Mouse (Mus musculus) gastrocnemius, adult 2 months (tissue): ENCODE data around the gene Ybx1. TPM values are rescaled to one million over a fixed set of nuclear protein-coding genes. Genes with fewer than 3 reads are reported as not detected.
"Not testable (repeated sequence)": the region's sequence is repeated elsewhere in the genome, so short reads cannot be mapped to it uniquely, and the experiment has no call there.

Experiments used
- DNase-seq: peaks from one replicate; pipeline ENCODE4 v3.0.0; 2022
- H3K27ac ChIP-seq: fragments of 200-600 bp; 2 replicates; pipeline ENCODE4 v1.8.1; 2022; ENCODE audit warnings: mild to moderate bottlenecking
- H3K4me3 ChIP-seq: fragments of 200-600 bp; 2 replicates; pipeline ENCODE4 v1.8.1; 2022; ENCODE audit warnings: mild to moderate bottlenecking, moderate library complexity
- CTCF ChIP-seq: fragments of 200-600 bp; IDR thresholded peaks from 2 replicates; pipeline ENCODE4 v1.8.1; 2022; ENCODE audit warnings: antibody characterized with exemption, mild to moderate bottlenecking, moderate library complexity
- intact Hi-C: fragments of 180-260 bp; cut with DNase I; formaldehyde crosslinking; loops from one replicate; pipeline ENCODE4 v1.15.1; 2025
- total RNA-seq, 2 experiments: library from RNA; stranded (reverse); gene quantifications; 2 replicates each; pipeline ENCODE4 v1.2.3; 2021

Ybx1 gene
- total RNA-seq, 2 experiments from 2014 or later: 664 to 696 TPM

GRCm38 (mm10) chr4:119295134-119295453 is 690 bp upstream of the Ybx1 start:
- DNase-seq: no peak
- no peak for TF ChIP-seq CTCF
- intact Hi-C loops: loop anchor here (2.0 kb wide), 1 partner anchor 26 kb away; the partner anchor contains the start of gene Ppih
- Histone ChIP-seq H3K4me3 (peak overlapping the region; percentile 96), H3K27ac (peak overlapping the region; percentile 97)

- H3K27ac ChIP-seq: peak overlapping the region; percentile 97
- H3K4me3 ChIP-seq: peak overlapping the region; percentile 96
- intact Hi-C loops: loop anchor here (2.0 to 5.0 kb wide), 2 partner anchors 27 to 46 kb away; partner anchors contain the start of gene Ppih
- peak; percentile 28 for DNase-seq
- no peak for TF ChIP-seq CTCF
Observed at GRCm38 (mm10) chr4:119293574-119294258, 688 bp downstream of the Ybx1 start.

GRCm38 (mm10) chr4:119292771-119293573 is 1.4 kb downstream of the Ybx1 start:
- peak overlapping the region; percentile 96 for H3K4me3 ChIP-seq
- TF ChIP-seq CTCF: no peak
- peak overlapping the region; percentile 97 for H3K27ac ChIP-seq
- DNase-seq: peak; percentile 67
- intact Hi-C loops: loop anchor here (5.0 kb wide), 1 partner anchor 46 kb away; no protein-coding TSS in a partner anchor

- intact Hi-C loops: loop anchor here (5.0 kb wide), 1 partner anchor 45 kb away; no protein-coding TSS in a partner anchor
- DNase-seq: no peak
- TF ChIP-seq CTCF: no peak
- Histone ChIP-seq H3K4me3 (peak overlapping the region; percentile 96), H3K27ac (0 out of 2 replicates have a peak overlapping the region, but pooled peaks have one; percentile 28)
Observed at GRCm38 (mm10) chr4:119291921-119292320, 2.5 kb downstream of the Ybx1 start.

- no peak for TF ChIP-seq CTCF
- H3K4me3 ChIP-seq: no peak overlapping the region
- intact Hi-C loops: no loop called here
- no peak overlapping the region; the same call in 1 of the 2 replicates for H3K27ac ChIP-seq
- no peak for DNase-seq
Observed at GRCm38 (mm10) chr4:119285336-119285735, 9.1 kb downstream of the Ybx1 start.

GRCm38 (mm10) chr4:119284861-119285260 is 9.5 kb downstream of the Ybx1 start:
- intact Hi-C loops: no loop called here
- no peak for TF ChIP-seq CTCF
- Histone ChIP-seq H3K27ac (no peak overlapping the region), H3K4me3 (no peak overlapping the region)
- DNase-seq: no peak

GRCm38 (mm10) chr4:119278784-119279183 is 15.6 kb downstream of the Ybx1 start:
- H3K27ac ChIP-seq, DNase-seq, H3K4me3 ChIP-seq, intact Hi-C loops: not testable (repeated sequence)

GRCm38 (mm10) chr4:119275726-119276125 is 18.7 kb downstream of the Ybx1 start:
- no peak for DNase-seq
- peak overlapping the region; percentile 24; the same call in 1 of the 2 replicates for H3K4me3 ChIP-seq
- H3K27ac ChIP-seq: peak overlapping the region; percentile 87
- intact Hi-C loops: no loop called here
- TF ChIP-seq CTCF: no peak

GRCm38 (mm10) chr4:119275226-119275625 is 19.2 kb downstream of the Ybx1 start:
- peak overlapping the region; percentile 87 for H3K27ac ChIP-seq

GRCm38 (mm10) chr4:119274627-119275026 is 19.8 kb downstream of the Ybx1 start:
- intact Hi-C loops: no loop called here
- TF ChIP-seq CTCF: no peak
- Histone ChIP-seq H3K27ac (peak overlapping the region; percentile 87), H3K4me3 (peak overlapping the region; percentile 32; the same call in 1 of the 2 replicates)
- DNase-seq: no peak

More at GRCm38 (mm10) chr4:119275226-119275625, 19.2 kb downstream of the Ybx1 start:
- TF ChIP-seq CTCF: peak; percentile 8; the same call in 1 of the 2 replicates
- DNase-seq: no peak
- peak overlapping the region; percentile 32; the same call in 1 of the 2 replicates for H3K4me3 ChIP-seq
- intact Hi-C loops: no loop called here

GRCm38 (mm10) chr4:119266606-119267005 is 27.8 kb downstream of the Ybx1 start:
- intact Hi-C loops: no loop called here
- DNase-seq: no peak
- Histone ChIP-seq H3K4me3 (no peak overlapping the region), H3K27ac (peak overlapping the region; percentile 31; the same call in 1 of the 2 replicates)
- no peak for TF ChIP-seq CTCF

GRCm38 (mm10) chr4:119263459-119263858 is 30.9 kb downstream of the Ybx1 start:
- no peak for TF ChIP-seq CTCF
- Histone ChIP-seq H3K27ac (peak overlapping the region; percentile 80), H3K4me3 (no peak overlapping the region)
- no peak for DNase-seq
- intact Hi-C loops: no loop called here

- TF ChIP-seq CTCF: no peak
Observed at GRCm38 (mm10) chr4:119262483-119262882, 31.9 kb downstream of the Ybx1 start.

More at GRCm38 (mm10) chr4:119262483-119262882, 31.9 kb downstream of the Ybx1 start:
- intact Hi-C loops: no loop called here
- DNase-seq: no peak
- Histone ChIP-seq H3K27ac (peak overlapping the region; percentile 80), H3K4me3 (no peak overlapping the region)
